Mouse (Mus musculus): ENCODE measurements at regions not wholly inside any gene's neighbourhood (a gene's known extent, or its start where the extent isn't known, plus 50 kb on each side); places are given as distances from the start of the nearest gene placed in this dataset.
A peak's percentile ranks its signal among the peaks of the same experiment; 100 is the strongest.

DNA sequence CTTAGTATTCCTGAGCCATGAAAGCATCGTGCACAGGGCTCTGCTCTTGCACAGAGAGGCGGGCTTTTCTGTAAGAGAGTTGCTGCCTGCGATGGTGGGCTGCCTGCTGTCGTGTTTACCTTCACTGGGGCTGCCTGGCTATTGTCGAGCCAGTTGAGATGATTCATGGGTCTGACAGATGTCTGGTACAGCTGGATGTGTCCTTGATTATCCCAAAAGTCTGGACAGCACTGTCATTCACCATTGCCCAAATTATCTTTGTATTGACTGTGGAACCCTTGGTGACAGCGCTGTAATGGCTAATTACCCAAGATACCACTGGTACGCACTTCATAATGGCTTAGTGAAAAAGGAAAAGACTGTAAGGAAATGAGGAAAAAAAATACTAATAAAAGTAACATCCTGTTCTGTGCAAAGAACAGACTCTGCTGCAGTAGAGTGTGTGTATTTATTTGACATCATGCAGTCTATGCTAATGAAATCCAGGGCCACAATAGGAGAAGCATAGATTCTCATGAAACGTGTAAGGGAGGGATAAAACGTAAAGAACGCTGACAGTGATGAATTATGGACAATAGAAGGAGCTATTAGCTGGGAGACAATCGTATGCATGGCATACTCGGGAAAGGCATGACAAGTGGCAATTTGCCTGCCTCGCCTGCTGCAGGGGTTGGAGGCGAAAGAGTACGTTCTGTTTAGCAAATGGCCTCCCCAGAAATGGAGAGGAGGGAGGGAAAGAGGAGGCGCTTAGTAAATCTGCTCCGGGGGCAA is 208.2 kb upstream of the Atp5g3 start:
- no peak for DNase-seq (ENCODE audit: low spot score in 2 of 2)

DNA sequence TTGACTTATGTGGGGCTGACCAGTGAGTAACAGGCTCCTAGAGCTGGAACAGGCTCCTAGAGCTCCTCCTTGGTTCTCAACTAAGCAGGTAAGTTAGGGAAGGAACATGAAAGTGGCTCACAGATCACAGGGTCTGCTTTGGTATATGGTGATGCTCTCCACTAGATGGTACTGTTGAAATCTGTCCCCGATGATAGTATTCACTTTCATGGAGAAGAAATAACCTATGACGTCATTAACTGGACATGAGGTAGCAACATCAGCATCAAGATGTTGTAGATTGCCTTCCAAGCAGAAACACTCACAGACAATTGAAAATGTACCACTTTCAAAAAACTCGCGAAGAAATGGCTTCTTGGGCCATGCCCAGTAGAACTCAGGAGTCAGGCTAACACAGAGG is 195.3 kb upstream of the Atp5g3 start:
- DNase-seq (ENCODE audit: low spot score in 2 of 2): no peak

DNA sequence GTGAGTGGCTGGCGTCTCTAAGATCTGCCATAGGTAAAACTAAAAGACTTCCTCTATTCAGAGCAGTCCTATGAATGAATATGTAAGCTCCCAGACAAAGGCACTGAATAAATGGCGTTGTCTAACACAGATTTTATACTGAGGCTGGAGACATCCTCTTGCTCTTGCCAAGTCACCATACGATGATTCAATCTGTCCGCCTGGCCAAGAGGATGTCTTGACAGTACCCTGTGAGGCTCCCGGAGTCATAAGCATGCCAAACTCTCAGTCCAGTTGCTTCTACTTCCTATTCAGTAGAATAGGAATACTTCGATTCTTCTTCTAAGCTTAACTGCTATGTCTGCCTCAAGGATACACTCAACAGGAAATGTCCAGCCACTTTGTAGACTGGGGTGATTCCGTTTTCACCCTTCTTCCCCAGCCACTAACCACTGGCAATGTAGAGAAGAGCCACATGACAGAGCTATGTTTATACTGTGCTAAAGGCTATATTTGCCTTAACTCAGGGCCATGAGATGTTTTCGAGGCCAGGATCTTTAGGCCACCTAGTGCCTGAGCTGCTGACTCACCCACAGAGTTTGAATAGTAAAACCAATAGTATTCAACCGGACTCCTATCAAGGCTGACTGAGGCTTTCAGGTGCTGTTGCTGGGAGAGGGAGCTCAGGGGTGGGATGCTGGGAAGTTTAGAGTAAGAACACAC is 188.7 kb upstream of the Atp5g3 start:
- no peak for DNase-seq (ENCODE audit: low spot score in 2 of 2)

DNA sequence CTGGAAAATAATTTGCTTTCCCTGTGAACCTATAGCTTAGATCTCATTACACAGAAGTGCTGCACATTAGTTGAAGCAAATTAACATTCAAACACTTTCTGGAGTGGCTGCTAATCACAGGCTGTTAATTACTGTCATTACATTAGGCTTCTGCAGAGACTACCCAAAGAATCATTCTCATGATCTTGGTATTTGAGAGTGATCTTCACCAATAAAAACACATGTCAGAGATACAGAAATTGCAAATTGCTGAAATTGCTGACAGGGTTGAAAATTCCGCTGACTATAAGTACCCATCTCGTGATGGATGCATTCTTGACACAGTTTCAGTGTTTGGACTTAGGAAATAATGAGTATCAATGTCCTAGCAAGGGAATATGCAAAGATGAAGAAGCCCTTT is 185.7 kb upstream of the Atp5g3 start:
- no peak for DNase-seq (ENCODE audit: low spot score in 2 of 2)

DNA sequence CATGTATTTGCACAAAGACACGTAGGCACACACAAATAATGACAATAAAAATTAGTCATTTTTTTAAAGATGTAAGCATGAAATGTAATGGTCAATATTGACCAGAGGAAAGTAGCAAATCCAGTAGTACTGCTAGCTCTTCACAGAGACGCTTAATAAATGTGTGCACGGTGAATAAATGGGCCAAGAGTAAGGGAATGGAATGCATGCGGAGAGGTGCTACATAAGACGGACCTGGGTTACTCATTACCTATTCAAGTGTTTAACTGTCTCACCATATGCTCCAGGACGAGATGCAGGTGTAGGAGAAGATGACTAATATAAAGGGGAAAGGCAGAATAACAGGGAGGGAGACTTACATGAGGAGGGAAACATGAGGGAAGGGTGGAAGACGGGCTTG is 182.4 kb upstream of the Atp5g3 start:
- DNase-seq (ENCODE audit: low spot score in 2 of 2): no peak

DNA sequence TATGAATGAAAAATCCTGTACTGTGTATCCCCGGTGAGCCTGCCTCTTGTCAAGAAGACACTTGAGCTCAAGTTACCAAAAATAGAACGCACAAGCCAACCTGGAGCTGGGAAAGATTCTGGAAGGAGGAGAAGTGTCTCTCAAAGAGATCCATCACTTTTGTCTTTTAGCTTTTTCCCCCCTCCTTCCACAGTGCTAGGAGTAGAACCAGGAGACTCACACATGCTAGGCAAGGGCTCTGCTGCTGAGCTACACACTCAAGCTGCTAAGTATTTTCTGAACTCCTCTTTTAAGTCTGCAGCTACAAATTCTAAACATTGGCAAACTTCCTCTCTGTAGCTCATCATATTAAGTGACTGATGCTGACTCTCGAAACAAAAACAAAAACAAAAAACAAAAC is 176.2 kb upstream of the Atp5g3 start:
- DNase-seq (ENCODE audit: low spot score in 2 of 2): no peak

DNA sequence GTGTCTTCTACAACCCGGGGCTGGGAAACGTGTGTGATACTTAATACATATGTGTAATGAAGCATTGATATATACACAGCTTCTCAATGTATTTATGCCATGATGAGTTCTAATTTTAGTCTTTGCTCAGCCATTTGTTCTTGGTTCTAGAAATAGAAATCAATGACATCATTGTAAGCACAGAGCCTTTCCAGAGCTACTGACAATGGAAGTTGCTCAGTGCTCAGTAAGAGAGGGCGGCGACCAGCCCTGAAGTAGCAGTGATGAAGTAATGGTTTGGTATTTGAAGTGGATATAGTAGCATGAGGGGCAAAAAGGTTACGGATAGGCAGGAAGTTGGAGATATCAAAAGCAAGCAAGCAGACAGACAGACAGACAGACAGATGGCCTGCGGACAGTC is 173.8 kb upstream of the Atp5g3 start:
- no peak for DNase-seq (ENCODE audit: low spot score in 2 of 2)

DNA sequence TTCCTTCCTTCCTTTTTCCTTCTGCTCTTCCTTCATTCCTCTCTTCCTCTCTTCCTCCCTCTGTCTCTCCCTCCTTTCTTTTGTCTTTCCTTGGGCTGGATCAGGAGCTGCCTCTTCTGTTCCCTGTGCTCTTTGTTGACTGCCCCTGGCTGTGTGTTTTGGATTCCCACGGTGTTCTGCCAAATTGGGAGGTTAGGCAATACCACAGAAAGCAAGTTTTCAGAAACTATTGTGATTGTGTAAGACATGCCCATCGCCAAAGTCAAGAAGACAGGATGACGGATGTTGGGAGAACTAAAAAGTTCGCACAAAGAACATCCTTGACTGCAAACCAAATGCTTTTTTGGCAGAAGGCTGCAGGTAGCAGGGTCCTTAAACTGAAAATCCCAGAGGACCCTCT is 165.6 kb upstream of the Atp5g3 start:
- no peak for DNase-seq (ENCODE audit: low spot score in 2 of 2)

DNA sequence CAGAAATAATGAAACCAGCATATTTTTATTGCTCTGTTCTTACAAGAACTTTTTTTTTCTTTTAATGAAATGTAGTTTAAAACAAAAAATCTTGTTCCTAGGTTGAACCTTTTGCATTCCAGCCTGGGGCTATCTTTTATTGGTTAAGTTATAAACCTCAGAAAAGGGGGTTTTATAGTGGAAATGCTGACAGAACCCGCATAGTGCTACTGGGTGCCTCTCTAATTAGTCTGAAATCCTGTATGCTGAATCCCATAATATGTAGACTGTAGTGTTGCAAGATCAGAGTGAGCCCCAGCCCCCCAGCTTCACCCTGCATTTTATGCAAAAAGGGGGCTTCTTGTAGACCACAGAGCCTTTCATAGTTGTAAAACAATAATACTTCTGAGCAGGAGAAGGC is 164.4 kb upstream of the Atp5g3 start:
- no peak for DNase-seq (ENCODE audit: low spot score in 2 of 2)

DNA sequence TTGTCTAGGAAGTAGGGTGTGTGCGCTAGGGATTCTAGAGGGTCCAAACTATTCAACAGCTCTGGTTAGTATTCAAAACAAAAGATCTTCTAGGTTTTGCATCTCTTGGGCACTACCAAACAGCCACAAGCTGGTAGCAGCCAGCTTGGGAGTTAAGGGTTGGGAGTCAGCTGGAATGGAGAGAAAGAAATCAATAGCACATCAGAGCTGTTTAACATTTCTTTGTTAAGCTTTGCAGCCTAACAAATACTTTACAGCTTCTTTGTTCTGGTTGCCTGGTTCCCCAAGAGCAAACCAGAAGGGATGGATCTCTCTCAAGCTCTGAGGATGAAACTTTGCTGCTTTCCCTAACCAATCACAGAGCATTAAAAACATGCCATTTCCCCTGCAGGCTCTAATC is 162.3 kb upstream of the Atp5g3 start:
- no peak for DNase-seq (ENCODE audit: low spot score in 2 of 2)

DNA sequence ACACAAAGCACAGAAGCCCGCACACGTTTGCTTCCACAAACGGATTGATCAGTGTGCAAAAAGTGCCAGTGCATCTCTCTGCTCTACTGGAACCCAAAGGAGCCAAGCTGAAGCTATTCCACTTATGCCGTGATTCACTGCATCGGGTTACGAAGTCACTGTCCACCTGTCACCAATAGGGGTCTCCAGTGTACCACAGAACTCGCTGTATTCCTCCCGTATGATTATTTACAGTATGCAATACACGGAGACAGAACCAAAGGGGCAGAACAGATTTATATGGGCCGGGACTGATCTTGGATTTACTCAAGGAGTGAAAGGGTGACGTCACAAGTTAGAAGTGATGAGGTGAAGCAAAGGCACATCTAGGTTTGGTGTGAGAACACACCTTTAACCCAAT is 155.5 kb upstream of the Atp5g3 start:
- peak; percentile 65 to 68 for DNase-seq (ENCODE audit: low spot score in 2 of 2)

DNA sequence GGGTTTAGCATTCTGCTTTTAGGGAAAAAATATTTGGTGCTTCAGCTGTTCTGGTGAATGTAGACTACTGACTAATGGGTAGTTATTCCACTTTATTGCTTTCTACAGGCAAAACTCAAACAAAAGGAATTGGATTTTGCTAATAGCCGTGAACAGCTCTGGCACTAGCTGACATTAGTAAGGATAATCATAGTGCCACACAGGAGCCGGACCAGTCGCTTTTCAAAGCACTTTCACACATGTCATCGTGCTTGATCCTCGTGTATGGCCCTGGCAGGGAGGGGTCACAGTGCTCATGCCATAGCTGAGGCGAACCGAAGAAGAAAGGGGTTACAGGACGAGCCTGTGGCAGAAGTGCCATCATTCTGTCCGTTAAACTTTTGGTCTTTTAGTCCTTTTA is 153.2 kb upstream of the Atp5g3 start:
- DNase-seq (ENCODE audit: low spot score in 2 of 2): no peak

DNA sequence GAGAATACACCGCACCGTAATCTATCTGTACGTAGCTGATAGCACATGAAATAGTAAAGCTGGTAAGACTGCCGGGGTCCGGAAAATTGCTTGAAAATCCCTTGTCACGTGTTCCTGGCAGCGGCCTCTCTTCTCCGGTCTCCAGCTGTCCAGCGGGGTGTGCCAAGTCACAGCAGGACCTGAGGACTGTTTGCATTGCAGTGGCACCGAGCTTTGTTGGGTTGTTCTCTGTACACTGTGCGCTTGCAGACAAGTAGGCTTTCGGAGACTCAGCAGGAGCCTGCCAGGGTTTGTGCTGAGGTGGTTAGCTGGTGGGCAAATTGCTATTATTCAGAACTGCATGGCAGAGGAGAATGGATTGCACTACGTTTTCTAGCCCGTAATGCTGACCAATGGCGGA is 152.7 kb upstream of the Atp5g3 start:
- peak; percentile 5 to 23 for DNase-seq (ENCODE audit: low spot score in 2 of 2)

DNA sequence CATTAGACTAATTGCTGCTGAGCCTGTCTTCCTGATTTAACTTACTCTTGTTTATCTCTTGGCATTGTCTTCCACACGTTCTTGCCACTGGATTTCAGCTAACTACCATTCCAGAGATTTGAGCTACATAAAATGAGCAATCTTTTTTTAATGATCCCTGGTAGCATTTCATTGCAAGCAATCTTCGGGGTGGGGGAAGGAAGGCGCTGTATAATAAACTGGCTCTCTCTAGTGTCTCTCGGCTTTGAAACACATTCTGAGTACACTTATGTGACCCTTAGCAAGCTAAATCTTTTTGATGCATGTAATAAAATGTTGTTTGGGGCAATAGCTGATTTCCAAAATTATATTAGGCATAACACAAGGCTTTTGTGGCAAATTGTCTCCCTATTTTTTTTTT is 152.2 kb upstream of the Atp5g3 start:
- DNase-seq (ENCODE audit: low spot score in 2 of 2): no peak

DNA sequence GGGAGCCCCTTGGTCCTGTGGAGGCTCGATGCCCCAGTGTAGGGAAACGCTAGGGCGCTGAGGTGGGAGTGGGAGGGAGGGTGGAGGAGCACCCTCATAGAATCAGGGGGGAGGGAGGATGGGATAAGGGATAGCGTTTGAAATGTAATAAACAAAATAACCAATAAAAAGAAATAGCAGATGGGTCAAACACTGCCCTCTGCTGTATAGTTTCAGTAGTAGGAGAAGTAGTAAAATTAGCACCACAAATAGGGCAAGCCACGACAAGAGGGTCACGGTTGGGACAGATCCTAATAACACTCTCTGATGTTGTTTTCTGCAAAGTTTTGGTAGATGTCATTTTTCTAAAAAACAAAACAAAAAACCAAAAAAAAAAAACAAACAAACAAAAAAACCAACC is 131.3 kb upstream of the Atp5g3 start:
- no peak for DNase-seq (ENCODE audit: low spot score in 2 of 2)

DNA sequence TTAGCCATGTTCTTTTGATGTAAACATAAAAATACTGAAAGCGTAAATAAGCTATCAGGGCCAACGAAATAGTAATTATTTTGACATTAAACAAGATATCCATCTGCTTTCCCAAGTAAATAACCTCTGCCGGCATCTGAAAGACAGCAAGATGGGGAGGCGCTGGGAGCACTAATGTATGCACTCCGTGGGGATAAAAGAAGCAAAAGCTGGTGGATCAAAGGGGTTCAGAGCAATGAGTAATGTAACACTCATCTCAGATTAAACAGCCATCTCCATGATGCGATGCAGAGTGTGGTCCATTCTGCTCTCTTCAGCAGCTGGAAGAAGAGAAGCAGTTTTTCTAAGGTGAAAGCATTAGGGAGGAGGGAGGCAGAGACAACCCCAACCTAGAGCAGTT is 128.5 kb upstream of the Atp5g3 start:
- no peak for DNase-seq (ENCODE audit: low spot score in 2 of 2)

DNA sequence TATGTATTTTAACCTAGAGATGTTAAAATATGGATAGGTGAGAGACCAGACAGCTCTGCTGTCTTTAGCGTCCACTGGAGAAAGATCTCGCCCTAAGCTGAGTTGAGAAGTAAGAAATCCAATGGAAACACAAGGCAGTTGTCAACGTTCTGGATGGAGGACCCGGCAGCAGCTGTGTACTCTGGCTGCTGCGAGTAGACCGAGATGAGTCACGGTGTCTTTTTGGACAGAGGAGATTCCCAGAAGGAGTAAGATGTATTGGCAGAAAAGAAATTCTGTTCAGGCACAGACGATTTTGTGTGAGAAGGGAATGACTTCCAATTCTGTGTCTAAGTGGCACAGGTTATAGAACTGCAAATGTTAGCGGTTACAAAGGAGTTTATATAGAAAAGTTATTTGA is 124.9 kb upstream of the Atp5g3 start:
- DNase-seq (ENCODE audit: low spot score in 2 of 2): no peak

DNA sequence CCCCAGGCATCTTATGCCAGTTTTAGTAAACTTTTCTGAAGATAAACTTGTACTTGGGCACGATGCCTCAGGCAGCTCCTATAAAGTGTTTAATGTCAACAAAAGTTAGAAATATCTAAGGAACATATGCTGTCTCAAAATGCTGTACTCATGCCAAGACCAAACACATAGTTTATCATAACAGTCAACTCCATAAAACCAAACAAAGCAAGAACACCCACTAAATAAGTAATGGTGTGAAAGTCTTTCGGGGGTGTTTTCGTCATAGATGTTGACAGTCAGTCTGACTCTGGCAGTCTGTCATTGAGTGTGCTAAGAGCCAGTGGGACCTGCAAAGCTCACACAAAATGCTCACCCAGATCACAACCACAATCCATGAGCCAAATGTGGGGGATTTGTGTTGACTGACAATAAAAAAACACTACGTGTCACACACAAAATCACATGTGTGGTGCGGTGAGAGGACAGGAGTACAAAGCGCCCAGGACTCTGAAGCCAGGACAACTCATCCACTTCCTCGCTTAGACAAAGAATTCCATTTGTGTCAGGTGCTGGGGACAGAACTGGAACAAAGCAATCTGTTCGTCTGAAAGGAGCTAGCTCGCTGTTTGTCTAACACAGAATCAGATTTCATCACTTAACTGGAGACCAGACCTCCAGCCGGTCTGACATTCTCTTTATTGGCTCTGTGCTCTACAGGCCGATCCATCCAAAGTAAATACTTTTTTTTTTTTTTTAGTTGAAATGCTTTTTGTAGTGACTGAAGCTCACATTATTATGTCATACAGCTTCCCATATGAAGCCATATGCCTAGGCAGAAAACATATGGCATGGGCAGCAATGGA is 121.3 kb upstream of the Atp5g3 start:
- no peak for DNase-seq (ENCODE audit: low spot score in 2 of 2)

DNA sequence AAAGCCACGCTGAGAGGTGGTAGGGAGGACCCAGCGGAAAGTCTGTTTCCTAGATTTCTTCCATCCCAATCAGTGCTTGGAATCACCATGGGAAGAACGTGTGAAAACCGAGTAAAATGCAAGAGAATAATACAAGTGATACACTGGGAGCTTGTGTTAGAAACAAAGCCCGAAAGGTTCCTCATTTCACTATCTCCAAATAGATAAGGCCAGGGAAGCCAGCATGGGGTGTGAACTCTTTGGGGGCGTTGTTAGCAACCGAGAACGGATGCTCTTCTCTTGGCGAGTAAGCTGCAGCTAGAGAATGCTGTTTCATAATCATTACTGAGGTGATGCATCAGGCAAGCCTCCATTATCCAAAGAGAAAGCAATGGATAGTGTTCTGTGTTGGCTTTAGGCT is 118.8 kb upstream of the Atp5g3 start:
- no peak for DNase-seq (ENCODE audit: low spot score in 2 of 2)

DNA sequence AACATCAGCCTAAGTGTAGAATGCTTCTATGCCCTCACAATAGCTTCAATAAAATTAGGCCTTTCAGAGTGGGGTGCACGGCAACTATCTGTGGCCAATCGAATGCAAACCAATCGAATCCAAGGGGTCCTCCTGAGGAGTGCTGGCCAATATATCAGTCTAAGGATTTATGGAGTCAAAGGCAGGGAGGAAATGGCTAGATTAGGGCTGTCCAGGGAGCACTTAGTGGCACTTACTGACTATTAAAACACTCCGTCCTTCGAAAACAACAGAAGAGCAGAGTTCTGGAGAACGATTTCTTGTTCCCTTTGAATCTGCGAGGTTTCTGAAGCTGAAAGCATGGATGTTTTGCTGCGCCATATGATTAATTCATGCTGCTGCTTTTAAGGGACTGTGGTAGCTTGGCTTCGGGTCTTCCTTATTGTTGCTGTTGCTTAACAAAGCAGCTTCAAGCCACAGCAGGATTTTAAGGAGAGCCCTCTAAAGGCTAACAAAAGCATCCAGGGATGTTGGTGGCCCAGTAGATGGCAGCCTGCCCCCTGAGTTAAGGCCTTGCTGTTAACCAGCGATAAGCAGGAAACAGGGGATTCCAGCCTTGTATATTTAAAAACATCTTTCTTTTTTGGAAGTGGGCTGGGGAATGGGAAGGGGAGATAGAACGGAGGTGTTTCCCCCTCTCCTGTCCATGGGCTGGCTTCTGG is 116.4 kb upstream of the Atp5g3 start:
- peak; percentile 49 to 50 for DNase-seq (ENCODE audit: low spot score in 2 of 2)

DNA sequence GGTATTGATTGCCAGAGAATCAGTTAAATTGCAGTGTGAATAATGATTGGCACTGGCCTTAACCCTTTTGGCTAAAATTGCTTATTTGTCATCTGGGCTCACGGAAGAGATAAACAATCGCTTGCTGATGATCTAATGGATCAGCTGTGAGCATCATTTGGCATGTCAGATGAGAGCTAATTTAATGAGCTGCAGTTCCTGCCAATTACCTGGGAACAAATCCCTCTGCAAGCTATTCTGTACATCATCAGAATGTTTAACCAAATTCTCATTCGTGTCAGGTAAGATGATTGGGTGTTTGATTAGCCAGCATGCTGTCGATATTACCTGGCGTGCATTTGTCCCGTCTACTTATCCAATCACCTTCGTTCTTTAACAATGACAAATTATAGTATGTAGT is 104.0 kb upstream of the Atp5g3 start:
- DNase-seq (ENCODE audit: low spot score in 2 of 2): no peak

DNA sequence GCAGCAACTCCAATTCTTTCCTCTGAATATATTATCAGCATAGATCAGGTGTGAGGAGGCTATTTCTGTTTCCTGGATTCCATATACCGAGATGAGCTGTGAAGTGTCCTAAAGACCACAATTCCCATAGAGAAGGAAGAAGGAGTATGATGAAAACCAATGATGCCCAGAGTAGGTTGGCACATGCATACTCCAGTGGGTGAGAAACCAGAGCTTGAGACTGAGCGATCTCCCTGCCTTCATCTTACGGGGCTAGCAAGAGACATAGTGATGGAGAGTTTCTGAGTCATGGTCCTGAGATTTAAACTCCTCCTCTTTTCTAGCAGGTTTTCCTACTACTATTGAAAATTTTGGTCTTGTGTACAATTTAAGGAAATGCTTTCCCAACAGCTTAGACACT is 103.1 kb upstream of the Atp5g3 start:
- no peak for DNase-seq (ENCODE audit: low spot score in 2 of 2)

Data from left cerebral cortex, adult 18-20 months (tissue).